Mouse (Mus musculus): Measurements from ENCODE around the gene Olfr57.
"Not testable (repeated sequence)": the region's sequence is repeated elsewhere in the genome, so short reads cannot be mapped to it uniquely, and the experiment has no call there.

Gene Olfr57

GRCm38 (mm10) chr10:79028441-79028840 lies at the start of gene Olfr57:
Olfr57 (plus strand) TSS chr10:79028741.
- DNase-seq (ENCODE audit: low spot score in 2 of 2): no peak

- no peak for DNase-seq (ENCODE audit: low spot score in 2 of 2)
Measured at GRCm38 (mm10) chr10:78980750-78981149, 47.8 kb upstream of the Olfr57 start, which contains the start of gene Olfr1352. Olfr1352 (plus strand) TSS chr10:78981050.

GRCm38 (mm10) chr10:79012172-79012571 lies 16.4 kb upstream of the Olfr57 start, which contains the start of gene Olfr1351:
Olfr1351 (plus strand) TSS chr10:79012472.
- no peak for DNase-seq (ENCODE audit: low spot score in 2 of 2)

GRCm38 (mm10) chr10:79042457-79042856 lies 13.9 kb downstream of the Olfr57 start:
- DNase-seq (ENCODE audit: low spot score in 2 of 2): not testable (repeated sequence)

GRCm38 (mm10) chr10:79057370-79057769 lies 28.8 kb downstream of the Olfr57 start:
- not testable (repeated sequence) for DNase-seq (ENCODE audit: low spot score in 2 of 2)
